Mouse (Mus musculus): ENCODE results near the gene 9130230L23Rik.

Gene 9130230L23Rik

GRCm38 (mm10) chr5:66005041-66005678 is 1.1 kb upstream of the 9130230L23Rik start:
- in situ Hi-C loops (cut with MboI, MseI): no loop called here

GRCm38 (mm10) chr5:66001232-66001631 is 2.9 kb downstream of the 9130230L23Rik start:
- in situ Hi-C loops (cut with MboI, MseI): no loop called here

- in situ Hi-C loops (cut with MboI, MseI): no loop called here
These were observed 3.4 kb downstream of the 9130230L23Rik start for GRCm38 (mm10) chr5:66000567-66001125.

GRCm38 (mm10) chr5:66000074-66000473 is 4.0 kb downstream of the 9130230L23Rik start:
- in situ Hi-C loops (cut with MboI, MseI): no loop called here

- in situ Hi-C loops (cut with MboI, MseI): loop anchor here in 1 of 2 experiments (10.0 to 25.0 kb wide), 2 partner anchors 238 to 1814 kb away; no protein-coding TSS in a partner anchor
These were observed 5.0 kb downstream of the 9130230L23Rik start for GRCm38 (mm10) chr5:65999106-65999505.

- in situ Hi-C loops (cut with MboI, MseI): loop anchor here in 1 of 2 experiments (10.0 to 25.0 kb wide), 2 partner anchors 239 to 1813 kb away; no protein-coding TSS in a partner anchor
These were observed 6.3 kb downstream of the 9130230L23Rik start for GRCm38 (mm10) chr5:65997813-65998212.

GRCm38 (mm10) chr5:65994643-65995042 is 9.4 kb downstream of the 9130230L23Rik start:
- in situ Hi-C loops (cut with MboI, MseI): loop anchor here in 1 of 2 experiments (10.0 to 25.0 kb wide), 2 partner anchors 243 to 1810 kb away; no protein-coding TSS in a partner anchor

GRCm38 (mm10) chr5:65991191-65991590 is 12.9 kb downstream of the 9130230L23Rik start:
- in situ Hi-C loops (cut with MboI, MseI): loop anchor here in 1 of 2 experiments (10.0 to 25.0 kb wide), 2 partner anchors 246 to 1806 kb away; no protein-coding TSS in a partner anchor

GRCm38 (mm10) chr5:65987004-65987403 is 17.1 kb downstream of the 9130230L23Rik start:
- in situ Hi-C loops (cut with MboI, MseI): loop anchor here in 1 of 2 experiments (25.0 kb wide), 1 partner anchor 250 kb away; no protein-coding TSS in a partner anchor

- in situ Hi-C loops (cut with MboI, MseI): loop anchor here in 1 of 2 experiments (25.0 kb wide), 1 partner anchor 251 kb away; no protein-coding TSS in a partner anchor
These were observed 17.7 kb downstream of the 9130230L23Rik start for GRCm38 (mm10) chr5:65986426-65986825.

- in situ Hi-C loops (cut with MboI, MseI): loop anchor here in 1 of 2 experiments (25.0 kb wide), 1 partner anchor 262 kb away; no protein-coding TSS in a partner anchor
These were observed 28.4 kb downstream of the 9130230L23Rik start for GRCm38 (mm10) chr5:65975731-65976130.

GRCm38 (mm10) chr5:65973189-65973588 is 30.9 kb downstream of the 9130230L23Rik start:
- in situ Hi-C loops (cut with MboI, MseI): no loop called here

- in situ Hi-C loops (cut with MboI, MseI): no loop called here
These were observed 36.1 kb downstream of the 9130230L23Rik start for GRCm38 (mm10) chr5:65968004-65968403.

- in situ Hi-C loops (cut with MboI, MseI): no loop called here
These were observed 37.0 kb downstream of the 9130230L23Rik start for GRCm38 (mm10) chr5:65967091-65967490.

GRCm38 (mm10) chr5:65965771-65966279 is 38.3 kb downstream of the 9130230L23Rik start:
- in situ Hi-C loops (cut with MboI, MseI): no loop called here

GRCm38 (mm10) chr5:65963291-65963690 is 40.8 kb downstream of the 9130230L23Rik start:
- in situ Hi-C loops (cut with MboI, MseI): no loop called here

GRCm38 (mm10) chr5:65960597-65960950 is 43.5 kb downstream of the 9130230L23Rik start:
- in situ Hi-C loops (cut with MboI, MseI): no loop called here

- in situ Hi-C loops (cut with MboI, MseI): no loop called here
These were observed 44.0 kb downstream of the 9130230L23Rik start for GRCm38 (mm10) chr5:65959893-65960596.

GRCm38 (mm10) chr5:65958597-65958996 is 45.5 kb downstream of the 9130230L23Rik start:
- in situ Hi-C loops (cut with MboI, MseI): no loop called here

- in situ Hi-C loops (cut with MboI, MseI): no loop called here
These were observed 47.7 kb downstream of the 9130230L23Rik start for GRCm38 (mm10) chr5:65956144-65957008.
